Comparison of ENCODE assay signal across 19 mouse cellular contexts in genomic region chr2:174271459-174271858, GRCm38 (mm10). TPM values are rescaled to one million over a fixed set of nuclear protein-coding genes. Genes with fewer than 3 reads are reported as not detected.
DNase-seq lines count a peak whose midpoint lies in the region; ATAC-seq and TF ChIP-seq lines count a peak whose summit lies in the region.
"Had no signal": no experiment of that assay in that cellular context is flagged by ENCODE, and none has a peak within 500 bp of the region (broad histone marks: within the 10 kb centered on the region; RNA-seq: fewer than 3 reads in every experiment).

No protein-coding gene starts in this region.

- no peaks in the 10 kb centered on the region for H3K9me3 ChIP-seq in embryonic facial prominence, embryonic 12.5 days
- no peaks in the 10 kb centered on the region for H3K9me3 ChIP-seq in embryonic facial prominence, embryonic 10.5 days
- H3K9me3 ChIP-seq in heart, embryonic 13.5 days: no peaks in the 10 kb centered on the region
- no peaks in the 10 kb centered on the region for H3K9me3 ChIP-seq in heart, postnatal 0 days (replicated peaks; ENCODE audit: control insufficient read depth, low read length)
- H3K9me3 ChIP-seq: forebrain, embryonic 13.5 days; intestine, embryonic 15.5 days had no signal

- H3K9ac ChIP-seq in embryonic facial prominence, embryonic 12.5 days: no peak overlapping the region
- H3K9ac ChIP-seq in heart, embryonic 13.5 days: no peak overlapping the region
- no peak overlapping the region for H3K9ac ChIP-seq in heart, postnatal 0 days (replicated peaks; ENCODE audit: low read depth, low read length)
- H3K9ac ChIP-seq: forebrain, embryonic 13.5 days; forebrain, postnatal 0 days; hindbrain, embryonic 14.5 days; intestine, embryonic 15.5 days had no signal

- 0 out of 2 replicates have a peak, but pooled peaks have one; percentile 12 for ATAC-seq in embryonic facial prominence, embryonic 12.5 days (ENCODE audit: insufficient number of reproducible peaks, insufficient read depth, low FRiP score, low TSS enrichment)
- peak; percentile 22; the same call in 1 of the 2 replicates for ATAC-seq in heart, embryonic 13.5 days (ENCODE audit: extremely low read depth, insufficient number of reproducible peaks, low FRiP score, low TSS enrichment)
- ATAC-seq in heart, postnatal 0 days (ENCODE audit: insufficient read depth, low read depth): peak; percentile 72
- ATAC-seq: CD4-positive, CD25-positive, alpha-beta regulatory T cell, adult 4 months; forebrain, embryonic 13.5 days; forebrain, postnatal 0 days; intestine, embryonic 15.5 days had no signal

- no peaks in the 10 kb centered on the region for H3K4me1 ChIP-seq in embryonic facial prominence, embryonic 12.5 days
- H3K4me1 ChIP-seq in embryonic facial prominence, embryonic 10.5 days: no peaks in the 10 kb centered on the region
- peaks cover 46% of the 10 kb centered on the region for H3K4me1 ChIP-seq in heart, embryonic 13.5 days
- peaks cover 28% of the 10 kb centered on the region for H3K4me1 ChIP-seq in heart, postnatal 0 days (ENCODE audit: control insufficient read depth, insufficient read depth)
- H3K4me1 ChIP-seq in kidney, adult 2 months (ENCODE audit: control insufficient read depth, insufficient read depth, low read length): no peaks in the 10 kb centered on the region
- H3K4me1 ChIP-seq: forebrain, embryonic 13.5 days; intestine, embryonic 15.5 days had no signal

- intact Hi-C loops in heart, postnatal 10 days (cut with DNase I): no loop called here

- no peaks in the 10 kb centered on the region for H3K27me3 ChIP-seq in embryonic facial prominence, embryonic 12.5 days
- H3K27me3 ChIP-seq in embryonic facial prominence, embryonic 10.5 days (replicated peaks; ENCODE audit: low read depth, poor library complexity, severe bottlenecking): no peaks in the 10 kb centered on the region
- H3K27me3 ChIP-seq in heart, embryonic 13.5 days (replicated peaks): no peaks in the 10 kb centered on the region
- H3K27me3 ChIP-seq in heart, postnatal 0 days (ENCODE audit: control insufficient read depth, insufficient read depth, low read length): no peaks in the 10 kb centered on the region
- no peaks in the 10 kb centered on the region for H3K27me3 ChIP-seq in myocyte (ENCODE audit: control insufficient read depth, insufficient read depth, insufficient read length)
- H3K27me3 ChIP-seq in kidney, adult 2 months (replicated peaks; ENCODE audit: control insufficient read depth, insufficient read depth, low read length): no peaks in the 10 kb centered on the region
- H3K27me3 ChIP-seq: forebrain, embryonic 13.5 days; intestine, embryonic 15.5 days had no signal

- peaks cover 23% of the 10 kb centered on the region for H3K36me3 ChIP-seq in embryonic facial prominence, embryonic 12.5 days
- H3K36me3 ChIP-seq in embryonic facial prominence, embryonic 10.5 days (replicated peaks): peaks cover 96% of the 10 kb centered on the region
- H3K36me3 ChIP-seq in heart, embryonic 13.5 days: peaks cover 42% of the 10 kb centered on the region
- 0 out of 2 replicates have a peak, but pooled peaks cover 13% of the 10 kb centered on the region for H3K36me3 ChIP-seq in heart, postnatal 0 days (replicated peaks; ENCODE audit: control insufficient read depth, insufficient read depth, low read length)
- no peaks in the 10 kb centered on the region for H3K36me3 ChIP-seq in myocyte (ENCODE audit: control insufficient read depth, insufficient read depth)
- H3K36me3 ChIP-seq in kidney, adult 2 months (ENCODE audit: control insufficient read depth, insufficient read depth, low read length): no peaks in the 10 kb centered on the region

- TF ChIP-seq POLR2A in myocyte (IDR thresholded peaks at IDR 0.05; ENCODE audit: insufficient read length, low read depth): no peak
- no peak for TF ChIP-seq POLR2A in kidney, adult 2 months (IDR thresholded peaks at IDR 0.05; ENCODE audit: low read depth, low read length)

- no peak overlapping the region for H3K4me3 ChIP-seq in embryonic facial prominence, embryonic 12.5 days
- H3K4me3 ChIP-seq in embryonic facial prominence, embryonic 10.5 days: no peak overlapping the region
- no peak overlapping the region for H3K4me3 ChIP-seq in heart, embryonic 13.5 days
- H3K4me3 ChIP-seq in heart, postnatal 0 days (ENCODE audit: low read depth, low read length): no peak overlapping the region
- H3K4me3 ChIP-seq in myocyte: no peak overlapping the region
- H3K4me3 ChIP-seq in kidney, adult 2 months (ENCODE audit: insufficient read depth, low read depth, low read length): no peak overlapping the region
- H3K4me3 ChIP-seq: forebrain, embryonic 13.5 days; intestine, embryonic 15.5 days had no signal

- no peak for DNase-seq in embryonic facial prominence, embryonic 10.5 days (ENCODE audit: low spot score)
- no peak for DNase-seq in heart, adult 18-20 months
- peak; percentile 53 for DNase-seq in heart, postnatal 0 days (ENCODE audit: low spot score)
- no peak for DNase-seq in heart, postnatal 10 days
- no peak for DNase-seq in kidney, adult 2 months
- DNase-seq: adrenal gland, adult 8-10 months; adrenal gland, postnatal 36 days; B cell, adult 2 months; cerebellum, adult 2 months; forebrain, postnatal 0 days; gastrocnemius, postnatal 14 days; kidney, adult 18-20 months had no signal

- no peak overlapping the region for H3K27ac ChIP-seq in embryonic facial prominence, embryonic 12.5 days
- H3K27ac ChIP-seq in embryonic facial prominence, embryonic 10.5 days (replicated peaks): no peak overlapping the region
- peak overlapping the region; percentile 74 for H3K27ac ChIP-seq in heart, embryonic 13.5 days (replicated peaks)
- H3K27ac ChIP-seq in heart, postnatal 0 days (ENCODE audit: low read depth): peak overlapping the region; percentile 69
- no peak overlapping the region for H3K27ac ChIP-seq in kidney, adult 2 months (ENCODE audit: insufficient read depth, low read depth, low read length)
- H3K27ac ChIP-seq: forebrain, embryonic 13.5 days; hindbrain, embryonic 14.5 days; intestine, embryonic 15.5 days had no signal

- 84% methylated on average over 6 of the region's 6 CpGs for WGBS in embryonic facial prominence, embryonic 12.5 days
- WGBS in embryonic facial prominence, embryonic 10.5 days: 82% methylated on average over 6 of the region's 6 CpGs
- WGBS in heart, embryonic 13.5 days: 51% methylated on average over 6 of the region's 6 CpGs
- 51% methylated on average over 6 of the region's 6 CpGs for WGBS in heart, postnatal 0 days
- WGBS in kidney, adult 2 months: 91% methylated on average over 6 of the region's 6 CpGs

- no peak for TF ChIP-seq CTCF in heart, postnatal 0 days (IDR thresholded peaks at IDR 0.05; ENCODE audit: low read depth)
- no peak for TF ChIP-seq CTCF in kidney, adult 2 months (conservative IDR thresholded peaks at IDR 0.05; ENCODE audit: insufficient read depth, insufficient read length, low read depth, low read length)

- H3ac ChIP-seq in myocyte (ENCODE audit: control insufficient read depth, insufficient read length): no peak overlapping the region

- H3K79me2 ChIP-seq in myocyte (ENCODE audit: control insufficient read depth, insufficient read depth): peaks cover 2% of the 10 kb centered on the region

- H3K4me2 ChIP-seq in embryonic facial prominence, embryonic 12.5 days (replicated peaks): no peak overlapping the region
- H3K4me2 ChIP-seq in heart, embryonic 13.5 days: no peak overlapping the region
- no peak overlapping the region for H3K4me2 ChIP-seq in heart, postnatal 0 days (ENCODE audit: low read depth, low read length)
- no peak overlapping the region for H3K4me2 ChIP-seq in myocyte (ENCODE audit: low read depth)
- H3K4me2 ChIP-seq: forebrain, embryonic 13.5 days; hindbrain, embryonic 14.5 days; intestine, embryonic 15.5 days had no signal

- no peak for TF ChIP-seq EP300 in heart, postnatal 0 days (IDR thresholded peaks at IDR 0.05; ENCODE audit: low read depth)

TF ChIP-seq in myocyte, 11 proteins besides CTCF, POLR2A, EP300 and RAD21:
- TF ChIP-seq SRF (IDR thresholded peaks at IDR 0.05; ENCODE audit: control insufficient read depth, insufficient read length, low read depth) (peak; percentile 95), TCF12 (IDR thresholded peaks at IDR 0.05; ENCODE audit: insufficient read depth, poor library complexity, severe bottlenecking) (no peak), USF1 (IDR thresholded peaks at IDR 0.05; ENCODE audit: low read depth) (no peak), MYOG (IDR thresholded peaks at IDR 0.05; ENCODE audit: control insufficient read depth in 1 of 3, insufficient read depth in 1 of 3, insufficient read length in 2 of 3, low read depth in 2 of 3) (peak; percentile 58 to 78 (median 74)), MYOD1 (IDR thresholded peaks at IDR 0.05; ENCODE audit: control insufficient read depth in 1 of 3, insufficient read length in 2 of 3, low read depth in 2 of 3) (peak; percentile 57 to 93 (median 89)), TCF3 (IDR thresholded peaks at IDR 0.05; ENCODE audit: insufficient read length, low read depth) (peak; percentile 90)
TF ChIP-seq in myocyte: peak in this region for 4.

RNA-seq across cellular contexts. Expression of gene Gnas, which starts 12.7 kb away (rescaled TPM):
- 1,926 and 2,042 TPM in 2 replicates for polyA plus RNA-seq in embryonic facial prominence, embryonic 12.5 days (2016; fragmentation: Nextera tagmentation; extraction: Ambion mirVana)
- polyA plus RNA-seq in embryonic facial prominence, embryonic 10.5 days (2016; fragmentation: Nextera tagmentation; extraction: Ambion mirVana): 1,270 and 1,303 TPM in 2 replicates
- polyA plus RNA-seq in heart, embryonic 13.5 days (2015; fragmentation: Nextera tagmentation; extraction: Ambion mirVana): 1,244 and 1,252 TPM in 2 replicates
- total RNA-seq in heart, adult 18-20 months (2021): 1,000 to 10,000 TPM; 1,194 to 1,253 TPM
- 1,131 and 1,208 TPM in 2 replicates for total RNA-seq in heart, postnatal 0 days (2014; rRNA removed; ENCODE audit: low replicate concordance)
- 1,263 and 1,283 TPM in 2 replicates for polyA plus RNA-seq in heart, postnatal 0 days (2015; fragmentation: Nextera tagmentation; extraction: Ambion mirVana)
- total RNA-seq in heart, postnatal 10 days (2021): 1,000 to 10,000 TPM; 1,834 to 2,103 TPM
- 1,706 TPM for polyA plus RNA-seq in myocyte (2012; fragmentation: generic; extraction: Trizol)
- 872 and 1,035 TPM in 2 replicates for polyA plus RNA-seq in kidney, adult 2 months (2012; rRNA removed)

Comparison
In these comparisons a context has a peak if more than half of its experiments do, and no peak if none do; other contexts are left out.
1. ATAC-seq: peak in every context shown above with its lines; median percentile 72 in heart, postnatal 0 days; 22 in heart, embryonic 13.5 days; 12 in embryonic facial prominence, embryonic 12.5 days.
2. H3K27ac ChIP-seq: peak in heart, embryonic 13.5 days (single experiment) and heart, postnatal 0 days (single experiment); none in embryonic facial prominence, embryonic 12.5 days (single experiment), embryonic facial prominence, embryonic 10.5 days (single experiment) and kidney, adult 2 months (single experiment).